Mouse (Mus musculus): Measurements from ENCODE around the gene Lmx1b. TPM values are rescaled to one million over a fixed set of nuclear protein-coding genes. Genes with fewer than 3 reads are reported as not detected.
A peak's percentile ranks its signal among the peaks of the same experiment; 100 is the strongest.

Lmx1b gene
- total RNA-seq (2012; rRNA removed) (not detected in 2 replicates), total RNA-seq (2014; rRNA removed) (not detected in 2 replicates), polyA plus RNA-seq (2012; ENCODE audit: insufficient read length, low read depth) (not detected in 2 replicates)

- no peak for DNase-seq (ENCODE audit: extremely low read depth)
- Histone ChIP-seq H3K9ac (ENCODE audit: insufficient read depth, low read depth) (no peak within 1 kb of the TSS), H3K79me2 (replicated peaks; ENCODE audit: control insufficient read depth, extremely low read depth, insufficient read depth, poor library complexity, severe bottlenecking) (no peaks in the 10 kb centered on the region), H3K27me3 (replicated peaks) (peaks cover 55% of the 10 kb centered on the region), H3K4me3 (replicated peaks in 1 of 3; ENCODE audit: low read depth in 2 of 3, low read length in 2 of 3, poor library complexity in 1 of 3) (no peak within 1 kb of the TSS), H3K36me3 (replicated peaks in 1 of 2; ENCODE audit: control insufficient read depth in 1 of 2, insufficient read depth in 1 of 2, low read length in 1 of 2) (no peaks in the 10 kb centered on the region), H3K4me2 (ENCODE audit: insufficient read depth, low read depth, poor library complexity, severe bottlenecking) (no peak within 1 kb of the TSS), H3K9me3 (replicated peaks; ENCODE audit: low read length) (peaks cover 41% of the 10 kb centered on the region), H3K27ac (ENCODE audit: insufficient read depth, low read depth) (no peak within 1 kb of the TSS), H3K4me1 (ENCODE audit: control insufficient read depth in 1 of 2, insufficient read depth in 2 of 2) (peaks cover 0 to 3% of the 10 kb centered on the region in 2 experiments; a peak in 1 of 4 replicates)
- in situ Hi-C loops (cut with MboI; ENCODE audit: low pct_ligation_motif_present, low pct_unique_long_range_greater_than_20kb, low sequenced_read_pairs): no loop called here
- dilution Hi-C loops (cut with MboI; ENCODE audit: extremely low pct_ligation_motif_present, extremely low pct_unique_long_range_greater_than_20kb, low sequenced_read_pairs): no loop called here
- TF ChIP-seq ZNF384 (IDR thresholded peaks at IDR 0.05; ENCODE audit: low read depth, low read length): no peak
- no peak for TF ChIP-seq MEF2A (IDR thresholded peaks at IDR 0.05; ENCODE audit: borderline replicate concordance, low read depth, low read length)
- TF ChIP-seq IRF4 (IDR thresholded peaks at IDR 0.05; ENCODE audit: low read depth, low read length): no peak
- no peak for TF ChIP-seq KAT2A (IDR thresholded peaks at IDR 0.05; ENCODE audit: insufficient replicate concordance, low read length)
- no peak for TF ChIP-seq SIN3A (IDR thresholded peaks at IDR 0.05; ENCODE audit: low read length)
- no peak for TF ChIP-seq RAD21 (IDR thresholded peaks at IDR 0.05; ENCODE audit: low read depth, low read length)
- TF ChIP-seq ZC3H11A (IDR thresholded peaks at IDR 0.05; ENCODE audit: low read depth, low read length): no peak
- no peak for TF ChIP-seq USF2 (conservative IDR thresholded peaks at IDR 0.05; ENCODE audit: low read depth, low read length)
These were observed at the start of gene Lmx1b for GRCm38 (mm10) chr2:33640171-33640721. TSS of gene Lmx1b (minus strand) at chr2:33640511.

DNA sequence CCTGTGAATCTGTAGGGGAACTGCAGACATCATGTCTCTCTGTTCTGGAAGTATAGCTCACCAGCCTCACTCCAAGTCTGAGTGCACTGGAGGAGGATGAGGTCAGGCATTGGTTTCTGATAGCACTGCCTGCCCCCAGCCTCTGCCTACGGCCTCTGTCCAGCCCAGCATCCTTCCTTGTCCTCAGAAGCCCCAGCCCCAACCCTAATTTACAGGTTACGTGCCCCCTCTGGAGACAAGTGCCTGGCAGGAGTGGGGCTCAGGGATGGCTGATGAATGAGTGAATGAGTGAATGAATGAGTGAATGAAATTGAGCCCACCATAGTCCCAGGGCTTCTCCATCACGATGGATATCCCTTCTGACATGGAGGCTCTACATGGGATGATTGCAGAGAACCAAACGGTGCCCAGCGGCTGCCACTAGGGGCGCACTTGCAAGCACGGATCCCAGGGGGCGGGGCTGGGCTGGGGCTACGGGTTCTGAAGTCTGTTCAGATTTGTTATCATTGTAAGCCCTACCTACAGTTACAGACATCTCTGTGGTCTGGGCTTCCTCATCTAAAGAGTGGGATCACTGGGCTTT is 49.7 kb upstream of the Lmx1b start:
- no peaks in the 10 kb centered on the region for H3K79me2 ChIP-seq (replicated peaks; ENCODE audit: control insufficient read depth, extremely low read depth, insufficient read depth, poor library complexity, severe bottlenecking)
- no peak overlapping the region for H3K9ac ChIP-seq (ENCODE audit: insufficient read depth, low read depth)
- TF ChIP-seq MYC (IDR thresholded peaks at IDR 0.05; ENCODE audit: low read depth, low read length): no peak
- TF ChIP-seq CTCF (conservative IDR thresholded peaks at IDR 0.05 in 1 of 2, IDR thresholded peaks at IDR 0.05 in 1 of 2; ENCODE audit: low read depth in 2 of 2, low read length in 2 of 2): peak; percentile 54 to 69
- peak; percentile 43; the same call in 1 of the 2 replicates for TF ChIP-seq MAZ (IDR thresholded peaks at IDR 0.05; ENCODE audit: low read depth, low read length)
- TF ChIP-seq CHD2 (IDR thresholded peaks at IDR 0.05; ENCODE audit: low read length): no peak
- H3K4me2 ChIP-seq (ENCODE audit: insufficient read depth, low read depth, poor library complexity, severe bottlenecking): no peak overlapping the region
- H3K4me1 ChIP-seq (ENCODE audit: control insufficient read depth in 1 of 2, insufficient read depth in 2 of 2): no peaks in the 10 kb centered on the region
- peaks cover 64% of the 10 kb centered on the region for H3K27me3 ChIP-seq (replicated peaks)
- no peak overlapping the region for H3K4me3 ChIP-seq (replicated peaks in 1 of 3; ENCODE audit: low read depth in 2 of 3, low read length in 2 of 3, poor library complexity in 1 of 3)
- dilution Hi-C loops (cut with MboI; ENCODE audit: extremely low pct_ligation_motif_present, extremely low pct_unique_long_range_greater_than_20kb, low sequenced_read_pairs) (no loop called here), in situ Hi-C loops (cut with MboI; ENCODE audit: low pct_ligation_motif_present, low pct_unique_long_range_greater_than_20kb, low sequenced_read_pairs) (no loop called here)
- DNase-seq (ENCODE audit: extremely low read depth): peak; percentile 39
- no peak overlapping the region for H3K27ac ChIP-seq (ENCODE audit: insufficient read depth, low read depth)
- H3K9me3 ChIP-seq (replicated peaks; ENCODE audit: low read length): peaks cover 10% of the 10 kb centered on the region
- no peaks in the 10 kb centered on the region for H3K36me3 ChIP-seq (replicated peaks in 1 of 2; ENCODE audit: control insufficient read depth in 1 of 2, insufficient read depth in 1 of 2, low read length in 1 of 2)
